In genomic region chr15:78828315-78828714, GRCm38 (mm10) we compare ENCODE assay signal across 10 mouse cellular contexts. TPM values are rescaled to one million over a fixed set of nuclear protein-coding genes. Genes with fewer than 3 reads are reported as not detected.
DNase-seq lines count a peak whose midpoint lies in the region; ATAC-seq lines count a peak whose summit lies in the region.
"Had no signal": no experiment of that assay in that cellular context is flagged by ENCODE, and none has a peak within 500 bp of the region (broad histone marks: within the 10 kb centered on the region; RNA-seq: fewer than 3 reads in every experiment).

No protein-coding gene starts in this region.

- no peak for ATAC-seq in lung, embryonic 16.5 days (ENCODE audit: low read depth)
- ATAC-seq: forebrain, embryonic 14.5 days had no signal

- no peaks in the 10 kb centered on the region for H3K9me3 ChIP-seq in lung, embryonic 16.5 days (ENCODE audit: control insufficient read depth, low read length)
- H3K9me3 ChIP-seq in limb, embryonic 10.5 days (replicated peaks), result no peaks in the 10 kb centered on the region
- H3K9me3 ChIP-seq: liver, embryonic 13.5 days had no signal

- H3K27me3 ChIP-seq in lung, embryonic 16.5 days (ENCODE audit: control insufficient read depth, insufficient read depth, low read depth, low read length), result no peaks in the 10 kb centered on the region
- peaks cover 13% of the 10 kb centered on the region for H3K27me3 ChIP-seq in limb, embryonic 10.5 days (ENCODE audit: low read depth, poor library complexity, severe bottlenecking)

- H3K9ac ChIP-seq in lung, embryonic 16.5 days (ENCODE audit: low read length), result 0 out of 2 replicates have a peak overlapping the region, but pooled peaks have one; percentile 14
- H3K9ac ChIP-seq: liver, embryonic 13.5 days had no signal

- H3K27ac ChIP-seq in lung, embryonic 16.5 days (ENCODE audit: low read length), result peak overlapping the region; percentile 47
- H3K27ac ChIP-seq in limb, embryonic 10.5 days, result peak overlapping the region; percentile 47; the same call in 1 of the 2 replicates
- H3K27ac ChIP-seq: liver, embryonic 13.5 days had no signal

- H3K4me3 ChIP-seq in lung, embryonic 16.5 days (ENCODE audit: low read length), result no peak overlapping the region
- H3K4me3 ChIP-seq in limb, embryonic 10.5 days, result no peak overlapping the region
- H3K4me3 ChIP-seq: liver, embryonic 13.5 days had no signal

- no peak for DNase-seq in lung, postnatal 36 days
- DNase-seq in Muller cell, postnatal 12 days (ENCODE audit: inconsistent ontology term), result peak; percentile 69
- DNase-seq in limb, embryonic 10.5 days (ENCODE audit: low spot score), result peak; percentile 30
- DNase-seq in thymus, postnatal 25 days, result peak; percentile 76
- no peak for DNase-seq in frontal cortex, postnatal 14 days (ENCODE audit: low spot score in 2 of 2)
- DNase-seq in frontal cortex, postnatal 10 days (ENCODE audit: low spot score in 2 of 2), result no peak
- DNase-seq: embryo, embryonic 11 days; liver, embryonic 13.5 days had no signal

- peaks cover 31% of the 10 kb centered on the region for H3K4me1 ChIP-seq in lung, embryonic 16.5 days (replicated peaks; ENCODE audit: control insufficient read depth, insufficient read depth, low read length)
- peaks cover 48% of the 10 kb centered on the region for H3K4me1 ChIP-seq in limb, embryonic 10.5 days

- H3K36me3 ChIP-seq in lung, embryonic 16.5 days (ENCODE audit: control insufficient read depth, insufficient read depth, low read length), result no peaks in the 10 kb centered on the region
- no peaks in the 10 kb centered on the region for H3K36me3 ChIP-seq in limb, embryonic 10.5 days
- H3K36me3 ChIP-seq: liver, embryonic 13.5 days had no signal

- H3K4me2 ChIP-seq in lung, embryonic 16.5 days (ENCODE audit: low read depth, low read length), result no peak overlapping the region
- H3K4me2 ChIP-seq: liver, embryonic 13.5 days had no signal

- 15% methylated on average over 5 of the region's 5 CpGs for WGBS in lung, embryonic 16.5 days
- 15% methylated on average over 5 of the region's 5 CpGs for WGBS in limb, embryonic 10.5 days

RNA-seq across cellular contexts. Expression of gene Cdc42ep1, which starts 14.1 kb away (rescaled TPM):
- 113 TPM in 2 replicates for polyA plus RNA-seq in lung, embryonic 16.5 days (2015; fragmentation: Nextera tagmentation; extraction: Ambion mirVana)
- polyA plus RNA-seq in limb, embryonic 10.5 days (2016; fragmentation: Nextera tagmentation; extraction: Ambion mirVana), result 18.8 and 22.0 TPM in 2 replicates

RNA-seq across cellular contexts. Expression of gene Card10, which starts 25.5 kb away (rescaled TPM):
- polyA plus RNA-seq in lung, embryonic 16.5 days (2015; fragmentation: Nextera tagmentation; extraction: Ambion mirVana), result 6.1 and 6.2 TPM in 2 replicates
- polyA plus RNA-seq in limb, embryonic 10.5 days (2016; fragmentation: Nextera tagmentation; extraction: Ambion mirVana), result 4.7 and 5.3 TPM in 2 replicates

RNA-seq across cellular contexts. Expression of gene Lgals2, which starts 27.0 kb away (rescaled TPM):
- polyA plus RNA-seq in lung, embryonic 16.5 days (2015; fragmentation: Nextera tagmentation; extraction: Ambion mirVana), result 1.0 and 1.2 TPM in 2 replicates
- polyA plus RNA-seq in limb, embryonic 10.5 days (2016; fragmentation: Nextera tagmentation; extraction: Ambion mirVana), result not detected in 2 replicates
- polyA plus RNA-seq: forebrain, embryonic 14.5 days had no signal

RNA-seq across cellular contexts. Expression of gene Gga1, which starts 48.7 kb away (rescaled TPM):
- polyA plus RNA-seq in lung, embryonic 16.5 days (2015; fragmentation: Nextera tagmentation; extraction: Ambion mirVana), result 58.3 and 63.1 TPM in 2 replicates
- 49.9 and 56.5 TPM in 2 replicates for polyA plus RNA-seq in limb, embryonic 10.5 days (2016; fragmentation: Nextera tagmentation; extraction: Ambion mirVana)

RNA-seq across cellular contexts. Expression of gene Mfng, which starts 55.0 kb away (rescaled TPM):
- polyA plus RNA-seq in lung, embryonic 16.5 days (2015; fragmentation: Nextera tagmentation; extraction: Ambion mirVana), result 40.8 and 43.1 TPM in 2 replicates
- 11.1 and 13.1 TPM in 2 replicates for polyA plus RNA-seq in limb, embryonic 10.5 days (2016; fragmentation: Nextera tagmentation; extraction: Ambion mirVana)

Comparison
In these comparisons a context has a peak if more than half of its experiments do, and no peak if none do; other contexts are left out.
1. DNase-seq: peak in Muller cell, postnatal 12 days (single experiment), limb, embryonic 10.5 days (single experiment) and thymus, postnatal 25 days (single experiment); none in lung, postnatal 36 days (single experiment), frontal cortex, postnatal 14 days (0 of 2) and frontal cortex, postnatal 10 days (0 of 2).